Mouse (Mus musculus): Measurements from ENCODE around the gene Rbfox3.

DNA sequence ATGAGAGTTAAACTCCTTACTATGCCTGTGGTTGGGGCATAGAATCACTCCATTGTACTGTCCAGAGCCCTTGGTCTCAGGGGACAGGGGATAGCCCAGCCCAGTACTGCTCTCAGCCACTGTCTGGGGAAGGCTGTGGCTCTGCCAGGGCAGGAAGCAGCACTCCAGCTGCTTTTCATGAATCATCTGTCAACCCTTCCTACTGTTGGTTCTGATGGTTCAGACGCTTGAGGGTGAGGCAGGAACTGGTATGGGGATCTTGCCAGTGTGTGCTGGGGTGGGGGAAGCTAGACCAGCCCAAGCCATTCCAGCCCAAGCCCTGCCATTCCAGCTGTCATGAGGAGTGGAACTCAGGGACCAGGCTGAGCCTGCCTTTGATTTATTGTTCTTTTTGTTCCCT lies 243.5 kb downstream of the Rbfox3 start:
- TF ChIP-seq CTCF (IDR thresholded peaks at IDR 0.05; ENCODE audit: low read depth, low read length) (no peak), GATA1 (IDR thresholded peaks at IDR 0.05; ENCODE audit: borderline replicate concordance, low read length) (no peak), TAL1 (conservative IDR thresholded peaks at IDR 0.05; ENCODE audit: low read depth, low read length) (no peak), POLR2AphosphoS5 (IDR thresholded peaks at IDR 0.05; ENCODE audit: insufficient replicate concordance, low read depth, low read length) (no peak), GATA2 (IDR thresholded peaks at IDR 0.05; ENCODE audit: borderline replicate concordance, low read depth, low read length) (no peak)

All from G1E (cell line).